Mouse (Mus musculus) stomach, postnatal 0 days (tissue): ENCODE data around the gene Enam. TPM values are rescaled to one million over a fixed set of nuclear protein-coding genes. Genes with fewer than 3 reads are reported as not detected.
"Not testable (repeated sequence)": the region's sequence is repeated elsewhere in the genome, so short reads cannot be mapped to it uniquely, and the experiment has no call there.

Experiments
- ATAC-seq: fragments of 200-750 bp; cut with Nextera tagmentation; 2 replicates; pipeline ENCODE4 v1.8.0; 2017; ENCODE audit not compliant: low FRiP score, low TSS enrichment
- DNase-seq: peaks from one replicate; pipeline ENCODE4 v3.0.0-alpha.2; 2016; ENCODE audit warnings: low spot score
- H3K27ac ChIP-seq: fragments of 300-500 bp; sonication (generic); replicated peaks from 2 replicates; pipeline ENCODE4 v1.5.1; 2014; ENCODE audit warnings: mild to moderate bottlenecking, control low read depth
- H3K27me3 ChIP-seq: fragments of 300-500 bp; sonication (generic); 2 replicates; pipeline ENCODE4 v1.6.1; 2014; ENCODE audit warnings: low read length; ENCODE audit not compliant: control insufficient read depth, insufficient read depth
- H3K36me3 ChIP-seq: fragments of 300-500 bp; sonication (generic); 2 replicates; pipeline ENCODE4 v1.6.1; 2014; ENCODE audit warnings: low read length, mixed read lengths; ENCODE audit not compliant: control insufficient read depth, insufficient read depth
- H3K4me1 ChIP-seq: fragments of 300-500 bp; sonication (generic); replicated peaks from 2 replicates; pipeline ENCODE4 v1.6.1; 2014; ENCODE audit warnings: antibody characterized with exemption; ENCODE audit not compliant: control insufficient read depth, insufficient read depth
- H3K4me2 ChIP-seq: fragments of 300-500 bp; sonication (generic); replicated peaks from 2 replicates; pipeline ENCODE4 v1.6.1; 2014; ENCODE audit warnings: low read depth, mild to moderate bottlenecking, control low read depth, moderate library complexity
- H3K4me3 ChIP-seq: fragments of 300-500 bp; sonication (generic); 2 replicates; pipeline ENCODE4 v1.5.1; 2014; ENCODE audit warnings: low read depth, low read length, control low read depth
- H3K9ac ChIP-seq: fragments of 300-500 bp; sonication (generic); 2 replicates; pipeline ENCODE4 v1.6.1; 2014; ENCODE audit warnings: mild to moderate bottlenecking, low read length, control low read depth, mixed read lengths
- H3K9me3 ChIP-seq: fragments of 300-500 bp; sonication (generic); 2 replicates; pipeline ENCODE4 v1.6.1; 2016; ENCODE audit warnings: low read length; ENCODE audit not compliant: control insufficient read depth
- CTCF ChIP-seq: IDR thresholded peaks from 2 replicates; pipeline ENCODE4 v1.5.1; 2016; ENCODE audit warnings: antibody characterized with exemption, low read depth, mild to moderate bottlenecking, moderate library complexity
- EP300 ChIP-seq: optimal IDR thresholded peaks from 2 replicates; pipeline ENCODE3; 2016; ENCODE audit warnings: antibody characterized with exemption
- WGBS: fragments of 180-500 bp; shearing (Covaris S2); extraction: QIAGEN DNeasy Blood & Tissue Kit; methylation state at CpG from one replicate; pipeline ENCODE4 v1.1.7; 2014; 5-methylcytosine and 5-hydroxymethylcytosine counted together
- polyA plus RNA-seq: library from polyadenylated mRNA; unstranded; fragments of >200 nt; fragmentation: Nextera tagmentation; extraction: Ambion mirVana; gene quantifications from 2 replicates; pipeline ENCODE4 v1.2.1, GENCODE M21; 2015

The Enam gene
- polyA plus RNA-seq, 1 experiment from 2014 or later = not detected

DNA sequence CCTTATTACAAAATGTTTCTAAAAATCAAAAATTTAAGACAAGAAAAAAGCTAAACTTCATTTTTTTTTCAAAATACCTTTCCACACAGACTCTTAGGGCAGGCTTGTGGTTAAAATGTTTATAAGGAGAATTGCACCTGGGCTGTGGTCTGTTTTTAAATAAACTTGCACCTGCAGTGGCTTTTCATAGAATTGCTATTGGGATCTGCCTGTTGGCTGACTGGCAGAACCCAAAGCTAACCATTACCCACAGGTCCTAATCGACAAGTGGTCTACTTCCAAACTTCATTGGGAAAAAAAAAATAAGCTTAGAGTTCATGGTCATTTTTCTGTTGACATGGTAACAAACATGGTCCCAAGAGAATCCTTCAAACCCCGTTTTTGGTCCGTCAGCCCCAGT lies 46.9 kb downstream of the Enam start:
- no peak overlapping the region for H3K27ac ChIP-seq
- no peaks in the 10 kb centered on the region for H3K36me3 ChIP-seq
- no peak for ATAC-seq
- no peak overlapping the region for H3K9ac ChIP-seq
- H3K9me3 ChIP-seq = no peaks in the 10 kb centered on the region
- no peaks in the 10 kb centered on the region for H3K4me1 ChIP-seq
- no peak overlapping the region for H3K4me2 ChIP-seq
- H3K27me3 ChIP-seq = no peaks in the 10 kb centered on the region
- no peak for TF ChIP-seq EP300
- no peak for TF ChIP-seq CTCF
- WGBS = 60% methylated on average over 3 of the region's 3 CpGs
- DNase-seq = no peak
- H3K4me3 ChIP-seq = no peak overlapping the region

DNA sequence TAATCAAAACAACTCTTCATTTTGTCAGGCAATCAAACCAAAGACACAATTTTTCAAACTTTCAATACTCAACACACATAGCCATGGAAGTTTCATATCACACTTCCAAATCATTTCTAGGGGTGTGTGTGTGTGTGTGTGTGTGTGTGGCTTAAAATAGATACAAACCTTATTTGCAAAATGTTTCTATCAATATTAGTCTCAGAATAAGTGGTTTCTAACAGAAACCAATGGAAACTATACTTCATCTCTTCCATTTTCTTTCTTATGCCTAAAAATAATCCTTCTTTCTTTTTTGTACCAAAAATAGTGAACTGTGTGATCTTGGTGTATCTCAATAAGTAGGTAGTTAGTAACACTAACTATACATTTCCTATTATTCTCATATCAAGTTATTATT lies 53.1 kb downstream of the Enam start:
- DNase-seq = no peak
- no peak overlapping the region for H3K4me2 ChIP-seq
- ATAC-seq = no peak
- H3K9ac ChIP-seq = no peak overlapping the region
- H3K27ac ChIP-seq = no peak overlapping the region
- no peaks in the 10 kb centered on the region for H3K4me1 ChIP-seq
- no peaks in the 10 kb centered on the region for H3K36me3 ChIP-seq
- H3K27me3 ChIP-seq = no peaks in the 10 kb centered on the region
- no peak overlapping the region for H3K4me3 ChIP-seq
- TF ChIP-seq CTCF (no peak), EP300 (no peak)
- no peaks in the 10 kb centered on the region for H3K9me3 ChIP-seq

GRCm38 (mm10) chr5:88542651-88543282 lies 55.0 kb downstream of the Enam start:
- 0 out of 2 replicates have a peak, but pooled peaks have one; percentile 64 for ATAC-seq
- no peak overlapping the region for H3K4me3 ChIP-seq
- WGBS = 59% methylated on average over 5 of the region's 5 CpGs

DNA sequence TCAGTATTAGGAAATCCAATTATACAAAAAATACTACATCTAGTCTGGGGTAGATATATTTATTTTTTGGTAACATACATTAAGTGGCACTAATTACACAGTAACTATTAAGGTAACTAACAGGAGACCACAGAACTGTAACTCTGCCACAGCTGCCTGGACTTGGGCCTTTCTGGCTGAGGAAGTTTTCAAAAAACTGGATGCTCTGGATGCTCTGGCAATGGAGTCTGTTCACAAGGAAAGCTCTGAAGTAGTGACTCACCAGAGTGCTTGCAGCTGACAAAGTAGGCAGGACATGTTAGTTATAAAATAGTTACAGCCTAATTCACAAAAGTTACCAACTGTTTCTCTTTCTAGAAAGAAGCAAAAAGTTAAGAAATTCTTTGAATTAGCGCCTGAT lies 56.6 kb downstream of the Enam start:
- ATAC-seq, H3K4me3 ChIP-seq, H3K27me3 ChIP-seq, H3K27ac ChIP-seq, DNase-seq, H3K4me2 ChIP-seq, H3K9ac ChIP-seq, H3K4me1 ChIP-seq, H3K9me3 ChIP-seq, H3K36me3 ChIP-seq: not testable (repeated sequence)
- 75% methylated on average over 1 of the region's 1 CpGs for WGBS

More at GRCm38 (mm10) chr5:88542651-88543282, 55.0 kb downstream of the Enam start:
- no peak for TF ChIP-seq EP300
- peak; percentile 83 for TF ChIP-seq CTCF
- Histone ChIP-seq H3K4me1 (no peaks in the 10 kb centered on the region), H3K36me3 (no peaks in the 10 kb centered on the region), H3K9me3 (no peaks in the 10 kb centered on the region), H3K9ac (no peak overlapping the region), H3K27ac (no peak overlapping the region), H3K27me3 (no peaks in the 10 kb centered on the region), H3K4me2 (no peak overlapping the region)
- no peak for DNase-seq

GRCm38 (mm10) chr5:88545536-88545935 lies 57.8 kb downstream of the Enam start:
- Histone ChIP-seq H3K4me2 (no peak overlapping the region), H3K27me3 (no peaks in the 10 kb centered on the region), H3K27ac (no peak overlapping the region), H3K36me3 (no peaks in the 10 kb centered on the region), H3K4me1 (no peaks in the 10 kb centered on the region), H3K9me3 (no peaks in the 10 kb centered on the region), H3K9ac (no peak overlapping the region), H3K4me3 (no peak overlapping the region)
- DNase-seq = no peak
- 81% methylated on average over 7 of the region's 7 CpGs for WGBS
- TF ChIP-seq EP300 (no peak), CTCF (no peak)
- no peak for ATAC-seq

GRCm38 (mm10) chr5:88553271-88554085 lies 65.7 kb downstream of the Enam start:
- H3K9ac ChIP-seq = peak overlapping the region; percentile 79
- peak overlapping the region; percentile 81 for H3K4me3 ChIP-seq
- TF ChIP-seq CTCF (no peak), EP300 (no peak)
- H3K4me2 ChIP-seq = peak overlapping the region; percentile 52
- H3K4me1 ChIP-seq = peaks cover 7% of the 10 kb centered on the region; the same call in 1 of the 2 replicates
- peak overlapping the region; percentile 94 for H3K27ac ChIP-seq
- no peaks in the 10 kb centered on the region for H3K36me3 ChIP-seq
- WGBS = 7% methylated on average over 29 of the region's 29 CpGs
- DNase-seq (no peak), ATAC-seq (peak; percentile 68; the same call in 1 of the 2 replicates)
- H3K27me3 ChIP-seq = no peaks in the 10 kb centered on the region
- H3K9me3 ChIP-seq = no peaks in the 10 kb centered on the region
